Mouse (Mus musculus): ENCODE data around the gene Orc2. TPM values are rescaled to one million over a fixed set of nuclear protein-coding genes. Genes with fewer than 3 reads are reported as not detected.
A peak's percentile ranks its signal among the peaks of the same experiment; 100 is the strongest.

Gene Orc2
- total and polyA plus RNA-seq, 2 experiments from 2014 or later, result 21.6 to 68.5 TPM

DNA sequence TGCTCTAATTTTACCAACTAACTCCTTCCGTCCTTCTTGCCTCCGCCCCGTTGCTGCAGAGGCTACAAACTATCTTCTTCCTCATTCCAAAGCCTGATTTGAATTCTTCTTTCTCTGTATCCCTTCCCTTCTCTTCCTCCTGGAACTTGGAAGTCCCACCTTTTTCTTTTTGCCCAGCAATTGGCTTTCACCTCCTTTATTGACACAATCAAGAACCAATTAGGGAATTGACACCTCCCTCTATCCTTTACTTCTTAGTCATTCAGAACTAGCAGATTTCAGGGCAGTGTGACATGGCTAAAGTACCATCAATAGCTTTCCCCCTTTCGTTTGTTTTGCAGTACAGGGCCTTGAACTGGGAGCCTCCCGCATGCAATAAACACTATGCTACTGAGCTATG lies 46.7 kb downstream of the Orc2 start:
- no peak for TF ChIP-seq CTCF (IDR thresholded peaks at IDR 0.05; ENCODE audit: low read depth)
- Histone ChIP-seq H3K9ac (no peak overlapping the region), H3K4me2 (ENCODE audit: low read depth) (no peak overlapping the region), H3K4me3 (ENCODE audit: low read depth, low read length) (no peak overlapping the region), H3K4me1 (ENCODE audit: insufficient read depth) (no peaks in the 10 kb centered on the region), H3K27ac (ENCODE audit: low read depth, low read length) (no peak overlapping the region), H3K36me3 (ENCODE audit: insufficient read depth) (peaks cover 80% of the 10 kb centered on the region), H3K9me3 (ENCODE audit: low read length) (no peaks in the 10 kb centered on the region), H3K27me3 (ENCODE audit: insufficient read depth, low read length) (no peaks in the 10 kb centered on the region)
- no peak for DNase-seq
- WGBS, result 91% methylated on average over 5 of the region's 5 CpGs
- no peak for ATAC-seq

- Histone ChIP-seq H3K4me1 (ENCODE audit: insufficient read depth) (no peaks in the 10 kb centered on the region), H3K9ac (no peak overlapping the region), H3K27ac (ENCODE audit: low read depth, low read length) (no peak overlapping the region), H3K4me2 (ENCODE audit: low read depth) (no peak overlapping the region), H3K9me3 (ENCODE audit: low read length) (no peaks in the 10 kb centered on the region), H3K36me3 (ENCODE audit: insufficient read depth) (peaks cover 70% of the 10 kb centered on the region), H3K4me3 (ENCODE audit: low read depth, low read length) (no peak overlapping the region), H3K27me3 (ENCODE audit: insufficient read depth, low read length) (no peaks in the 10 kb centered on the region)
- ATAC-seq (no peak), DNase-seq (no peak)
- WGBS, result 95% methylated on average over 6 of the region's 6 CpGs
- TF ChIP-seq CTCF (IDR thresholded peaks at IDR 0.05; ENCODE audit: low read depth), result no peak
These were observed 50.6 kb downstream of the Orc2 start for GRCm38 (mm10) chr1:58454316-58454715.

- DNase-seq (no peak), ATAC-seq (no peak)
- no peak overlapping the region for H3K4me2 ChIP-seq (ENCODE audit: low read depth)
- H3K4me3 ChIP-seq (ENCODE audit: low read depth, low read length), result no peak overlapping the region
- 93% methylated on average over 7 of the region's 7 CpGs for whole genome bisulfite sequencing
- H3K36me3 ChIP-seq (ENCODE audit: insufficient read depth), result peaks cover 31% of the 10 kb centered on the region
- H3K9ac ChIP-seq, result no peak overlapping the region
- TF ChIP-seq CTCF (IDR thresholded peaks at IDR 0.05; ENCODE audit: low read depth), result no peak
- H3K9me3 ChIP-seq (ENCODE audit: low read length), result no peaks in the 10 kb centered on the region
- H3K4me1 ChIP-seq (ENCODE audit: insufficient read depth), result peaks cover 10% of the 10 kb centered on the region; the same call in 1 of the 2 replicates
- H3K27ac ChIP-seq (ENCODE audit: low read depth, low read length), result no peak overlapping the region
- H3K27me3 ChIP-seq (ENCODE audit: insufficient read depth, low read length), result no peaks in the 10 kb centered on the region
These were observed 56.5 kb downstream of the Orc2 start for GRCm38 (mm10) chr1:58448396-58448795.

DNA sequence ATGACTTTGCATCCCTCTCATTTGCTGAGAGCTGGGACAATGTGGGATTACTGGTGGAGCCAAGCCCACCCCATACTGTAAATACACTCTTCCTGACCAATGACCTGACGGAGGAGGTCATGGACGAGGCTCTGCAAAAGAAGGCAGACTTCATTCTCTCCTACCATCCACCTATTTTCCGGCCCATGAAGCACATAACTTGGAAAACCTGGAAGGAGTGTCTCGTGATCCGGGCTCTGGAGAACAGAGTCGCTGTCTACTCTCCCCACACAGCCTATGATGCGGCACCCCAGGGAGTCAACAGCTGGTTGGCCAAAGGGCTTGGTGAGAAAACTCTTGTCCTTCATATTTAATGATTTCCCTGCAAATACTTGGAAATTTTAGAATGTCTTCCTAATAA lies 57.1 kb downstream of the Orc2 start:
- DNase-seq (no peak), ATAC-seq (no peak)
- H3K4me3 ChIP-seq (ENCODE audit: low read depth, low read length), result no peak overlapping the region
- no peak overlapping the region for H3K9ac ChIP-seq
- WGBS, result 93% methylated on average over 7 of the region's 7 CpGs
- H3K9me3 ChIP-seq (ENCODE audit: low read length), result no peaks in the 10 kb centered on the region
- no peak overlapping the region for H3K27ac ChIP-seq (ENCODE audit: low read depth, low read length)
- no peak for TF ChIP-seq CTCF (IDR thresholded peaks at IDR 0.05; ENCODE audit: low read depth)
- H3K4me1 ChIP-seq (ENCODE audit: insufficient read depth), result peaks cover 10% of the 10 kb centered on the region; the same call in 1 of the 2 replicates
- H3K27me3 ChIP-seq (ENCODE audit: insufficient read depth, low read length), result no peaks in the 10 kb centered on the region
- no peak overlapping the region for H3K4me2 ChIP-seq (ENCODE audit: low read depth)
- peaks cover 25% of the 10 kb centered on the region for H3K36me3 ChIP-seq (ENCODE audit: insufficient read depth)

GRCm38 (mm10) chr1:58445861-58446260 lies 59.0 kb downstream of the Orc2 start:
- H3K9me3 ChIP-seq (ENCODE audit: low read length), result no peaks in the 10 kb centered on the region
- H3K9ac ChIP-seq, result peak overlapping the region; percentile 86
- H3K4me1 ChIP-seq (ENCODE audit: insufficient read depth), result peaks cover 10% of the 10 kb centered on the region; the same call in 1 of the 2 replicates
- no peak for TF ChIP-seq CTCF (IDR thresholded peaks at IDR 0.05; ENCODE audit: low read depth)
- 3% methylated on average over 11 of the region's 11 CpGs for WGBS
- H3K4me3 ChIP-seq (ENCODE audit: low read depth, low read length), result peak overlapping the region; percentile 67
- peak overlapping the region; percentile 95 for H3K27ac ChIP-seq (ENCODE audit: low read depth, low read length)
- no peaks in the 10 kb centered on the region for H3K27me3 ChIP-seq (ENCODE audit: insufficient read depth, low read length)
- peak overlapping the region; percentile 61 for H3K4me2 ChIP-seq (ENCODE audit: low read depth)
- ATAC-seq (no peak), DNase-seq (no peak)
- peaks cover 12% of the 10 kb centered on the region for H3K36me3 ChIP-seq (ENCODE audit: insufficient read depth)

- peak within 1 kb of the TSS; percentile 86 for H3K9ac ChIP-seq
- peak within 1 kb of the TSS; percentile 95 for H3K27ac ChIP-seq (ENCODE audit: low read depth, low read length)
- DNase-seq (peak; percentile 94), ATAC-seq (peak; percentile 98)
- H3K9me3 ChIP-seq (ENCODE audit: low read length), result no peaks in the 10 kb centered on the region
- WGBS, result 2% methylated on average over 33 of the region's 33 CpGs
- peak within 1 kb of the TSS; percentile 61 for H3K4me2 ChIP-seq (ENCODE audit: low read depth)
- peak within 1 kb of the TSS; percentile 67 for H3K4me3 ChIP-seq (ENCODE audit: low read depth, low read length)
- peaks cover 6% of the 10 kb centered on the region for H3K36me3 ChIP-seq (ENCODE audit: insufficient read depth)
- no peaks in the 10 kb centered on the region for H3K27me3 ChIP-seq (ENCODE audit: insufficient read depth, low read length)
- peaks cover 10% of the 10 kb centered on the region; the same call in 1 of the 2 replicates for H3K4me1 ChIP-seq (ENCODE audit: insufficient read depth)
- TF ChIP-seq CTCF (IDR thresholded peaks at IDR 0.05; ENCODE audit: low read depth), result peak; percentile 50
These were observed 59.7 kb downstream of the Orc2 start, which contains the start of the genes Nif3l1 and Ppil3 for GRCm38 (mm10) chr1:58445143-58445722. Nif3l1 (plus strand) TSS chr1:58445151. Ppil3 (minus strand) TSS chr1:58445486.

GRCm38 (mm10) chr1:58444691-58445090 lies 60.2 kb downstream of the Orc2 start:
- H3K4me1 ChIP-seq (ENCODE audit: insufficient read depth), result peaks cover 10% of the 10 kb centered on the region; the same call in 1 of the 2 replicates
- H3K9me3 ChIP-seq (ENCODE audit: low read length), result no peaks in the 10 kb centered on the region
- H3K27ac ChIP-seq (ENCODE audit: low read depth, low read length), result peak overlapping the region; percentile 95
- TF ChIP-seq CTCF (IDR thresholded peaks at IDR 0.05; ENCODE audit: low read depth), result no peak
- peaks cover 7% of the 10 kb centered on the region for H3K36me3 ChIP-seq (ENCODE audit: insufficient read depth)
- DNase-seq, result no peak
- ATAC-seq, result no peak
- H3K4me2 ChIP-seq (ENCODE audit: low read depth), result peak overlapping the region; percentile 61
- WGBS, result 11% methylated on average over 10 of the region's 10 CpGs
- no peaks in the 10 kb centered on the region for H3K27me3 ChIP-seq (ENCODE audit: insufficient read depth, low read length)
- peak overlapping the region; percentile 86 for H3K9ac ChIP-seq
- H3K4me3 ChIP-seq (ENCODE audit: low read depth, low read length), result peak overlapping the region; percentile 67
